In the genomic region with DNA sequence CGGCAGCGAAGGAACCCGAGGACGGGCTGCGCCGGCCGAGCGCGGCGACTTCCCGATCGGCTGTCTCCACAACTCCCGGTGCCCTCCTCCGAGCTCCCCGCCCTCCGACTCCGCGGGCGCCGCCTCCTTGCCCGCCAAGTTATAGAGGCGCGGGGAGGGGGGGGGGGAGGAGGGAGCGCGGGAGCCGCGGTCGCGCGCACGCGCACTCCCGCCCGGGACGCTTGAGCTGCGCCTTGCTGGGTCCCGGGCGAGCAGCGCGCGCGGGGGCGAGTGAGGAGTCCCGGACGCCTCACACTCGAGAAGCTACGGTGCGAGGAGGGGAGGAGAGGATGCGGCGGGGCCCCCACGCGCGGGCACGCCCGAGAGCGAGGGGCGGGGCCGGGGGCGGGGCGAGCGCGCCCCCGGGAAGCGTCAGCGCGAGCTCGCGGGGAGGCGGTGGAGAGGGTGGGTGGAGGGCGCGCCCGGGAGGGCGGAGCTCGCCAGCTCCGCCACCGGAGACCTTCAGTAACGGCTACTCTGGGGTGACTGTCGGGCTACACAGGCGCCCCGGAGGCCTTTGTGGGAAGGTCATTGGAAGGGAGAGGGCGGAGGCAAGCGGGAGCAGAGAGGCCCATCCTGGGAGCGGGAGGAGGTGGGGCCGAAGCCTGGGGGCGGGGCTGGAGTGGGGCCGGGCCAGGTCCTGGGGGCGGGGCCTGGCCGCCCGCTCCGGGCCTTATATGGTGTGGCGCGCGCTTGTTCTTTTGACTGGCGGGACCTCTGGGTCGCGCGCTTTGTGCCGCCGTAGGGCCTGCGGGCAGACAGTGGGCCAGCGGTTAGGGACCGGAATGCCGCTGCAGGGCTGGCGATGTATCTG, we compare ENCODE assay signal across 8 mouse cellular contexts. TPM values are rescaled to one million over a fixed set of nuclear protein-coding genes. Genes with fewer than 3 reads are reported as not detected.
A peak's percentile ranks its signal among the peaks of the same experiment; 100 is the strongest.
DNase-seq lines count a peak whose midpoint lies in the region; ATAC-seq lines count a peak whose summit lies in the region.

A gene (minus strand): TSS at position 112 of the 853 bp plus-strand sequence.

- H3K4me3 ChIP-seq in megakaryocyte, embryonic 14.5 days (replicated peaks) = peak within 1 kb of the TSS; percentile 98

- DNase-seq in adrenal gland, adult (ENCODE audit: inconsistent age in 2 of 2, low spot score in 1 of 2) = peak; percentile 95 to 99
- peak; percentile 93 for DNase-seq in embryo, embryonic 10 days (ENCODE audit: low spot score)
- peak; percentile 95 for DNase-seq in gastrocnemius, postnatal 10 days
- DNase-seq in left cerebral cortex, adult 9 months (ENCODE audit: low spot score in 2 of 2) = peak; percentile 85 to 91
- peak; percentile 87 to 92 for DNase-seq in right cerebral cortex, adult 2 months (ENCODE audit: low spot score in 2 of 2)
- DNase-seq in urinary bladder, postnatal 10 days (ENCODE audit: low spot score) = peak; percentile 69

- no peaks in the 10 kb centered on the region for H3K27me3 ChIP-seq in megakaryocyte, embryonic 14.5 days (replicated peaks)

- no peaks in the 10 kb centered on the region for H3K9me3 ChIP-seq in megakaryocyte, embryonic 14.5 days

- no peaks in the 10 kb centered on the region for H3K36me3 ChIP-seq in megakaryocyte, embryonic 14.5 days (replicated peaks; ENCODE audit: low read length)

- H3K4me1 ChIP-seq in megakaryocyte, embryonic 14.5 days = peaks cover 59% of the 10 kb centered on the region

- peak; percentile 67 for ATAC-seq in inflammation-experienced regulatory T-cells, adult 6 months

RNA-seq across cellular contexts. Expression of the gene that starts here (rescaled TPM):
- total RNA-seq in gastrocnemius, postnatal 10 days (2021) = 10 to 100 TPM; 14.9 to 19.7 TPM
- 1 to 10 TPM; 3.7 to 6.8 (median 4.0) TPM for polyA plus RNA-seq in inflammation-experienced regulatory T-cells, adult 6 months (2017; shearing (Covaris generic))
- polyA plus RNA-seq in megakaryocyte, embryonic 14.5 days (2012; ENCODE audit: insufficient read depth, low replicate concordance) = 3.2 and 11.3 TPM in 2 replicates

Comparison
In these comparisons a context has a peak if more than half of its experiments do, and no peak if none do; other contexts are left out.
1. Peak in every context shown above with its lines: DNase-seq, ATAC-seq and H3K4me3 ChIP-seq.